Mouse (Mus musculus) adrenal gland, postnatal 36 days (tissue): ENCODE results near the gene Thg1l. TPM values are rescaled to one million over a fixed set of nuclear protein-coding genes. Genes with fewer than 3 reads are reported as not detected.
A peak's percentile ranks its signal among the peaks of the same experiment; 100 is the strongest.

ENCODE experiments used
- DNase-seq, 2 experiments: peaks; one replicate each; pipeline ENCODE4 v3.0.0; 2021; ENCODE audit warnings: mixed read lengths in 1 of 2
- total RNA-seq, 2 experiments: library from RNA; stranded (reverse); gene quantifications; 2 replicates each; pipeline ENCODE4 v1.2.3; 2021

Thg1l gene
- total RNA-seq, 2 experiments from 2014 or later, result 14.6 to 18.2 TPM

DNA sequence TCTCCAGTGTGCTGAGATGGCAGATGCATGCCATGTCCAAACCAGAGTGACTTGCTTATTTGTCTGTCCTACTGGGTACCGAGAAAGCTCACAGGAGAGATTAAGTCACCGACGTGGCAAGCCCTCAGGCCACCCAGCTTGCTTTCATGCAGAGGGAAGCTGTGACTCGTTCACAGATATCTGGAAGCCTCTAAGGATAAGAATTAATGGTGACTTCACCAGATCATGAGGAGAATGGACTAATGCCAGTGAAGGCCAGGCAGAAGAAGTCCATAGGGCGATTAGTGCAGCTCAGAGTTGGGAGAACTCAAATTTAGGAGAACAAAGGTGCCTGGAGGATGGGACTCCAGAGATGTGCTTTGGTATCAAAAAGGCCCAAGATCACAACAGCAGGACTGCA is 27.8 kb downstream of the Thg1l start:
- peak; percentile 18 to 31 for DNase-seq

DNA sequence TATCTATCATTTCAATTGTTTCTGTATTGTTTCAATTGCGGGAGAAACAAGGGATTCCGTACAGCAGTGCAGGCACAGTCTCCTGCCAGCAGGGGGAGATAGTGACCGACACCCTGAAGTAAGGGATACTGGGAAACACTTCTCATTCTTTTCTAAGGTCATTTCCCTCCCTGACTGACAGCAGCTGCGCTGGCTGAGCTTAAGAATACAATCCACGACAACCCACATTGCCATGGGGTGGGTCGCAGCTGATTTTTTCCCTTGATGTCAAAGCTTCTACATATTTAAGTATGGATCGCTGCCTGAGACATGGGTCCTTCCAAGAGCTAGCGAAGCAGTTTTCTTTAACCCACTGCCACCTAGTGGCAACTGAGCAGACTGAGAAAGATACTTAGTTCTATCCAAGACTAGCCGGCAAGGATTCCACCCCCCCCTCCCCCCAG is 28.6 kb downstream of the Thg1l start:
- DNase-seq, result peak; percentile 77 to 82

DNA sequence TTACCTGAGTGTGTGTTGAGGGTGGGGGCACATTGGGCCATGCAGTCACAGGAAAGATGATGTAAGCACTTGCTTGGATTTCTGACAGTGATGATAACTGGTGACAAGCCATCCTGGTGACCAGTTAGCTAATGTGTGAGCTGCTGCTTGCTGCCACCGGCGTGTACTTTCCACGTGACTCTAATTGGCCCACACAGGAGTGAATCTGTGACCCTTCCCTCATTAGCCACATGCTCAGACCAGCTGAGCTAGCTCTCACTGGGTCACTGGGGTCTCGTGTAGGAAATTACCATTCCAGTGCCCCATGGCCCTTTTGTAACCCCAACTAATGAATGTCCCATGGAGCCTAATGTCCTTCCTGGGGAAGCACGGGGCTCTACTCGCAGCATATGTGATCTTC is 29.9 kb downstream of the Thg1l start:
- no peak for DNase-seq

DNA sequence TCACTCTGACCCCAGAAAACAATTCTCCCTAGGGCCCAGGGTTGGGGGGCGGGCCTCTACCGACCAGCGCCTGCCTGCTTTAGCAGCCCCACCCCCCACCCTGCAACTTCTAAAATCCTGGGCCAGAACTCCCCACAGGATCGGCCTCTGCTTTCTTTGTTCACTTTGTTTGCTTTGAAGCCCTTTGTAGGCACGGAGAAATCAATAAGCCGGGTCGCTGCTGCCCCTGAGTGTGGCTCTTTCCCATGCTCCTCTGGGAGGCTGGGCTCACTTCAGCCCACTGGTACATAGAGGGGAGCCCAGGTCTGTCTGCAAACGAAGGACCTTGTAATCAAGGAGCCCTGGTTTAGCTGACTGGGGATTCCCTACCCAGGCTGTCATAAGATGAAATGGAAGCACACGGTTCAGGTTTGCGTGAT is 33.8 kb downstream of the Thg1l start:
- DNase-seq, result no peak

DNA sequence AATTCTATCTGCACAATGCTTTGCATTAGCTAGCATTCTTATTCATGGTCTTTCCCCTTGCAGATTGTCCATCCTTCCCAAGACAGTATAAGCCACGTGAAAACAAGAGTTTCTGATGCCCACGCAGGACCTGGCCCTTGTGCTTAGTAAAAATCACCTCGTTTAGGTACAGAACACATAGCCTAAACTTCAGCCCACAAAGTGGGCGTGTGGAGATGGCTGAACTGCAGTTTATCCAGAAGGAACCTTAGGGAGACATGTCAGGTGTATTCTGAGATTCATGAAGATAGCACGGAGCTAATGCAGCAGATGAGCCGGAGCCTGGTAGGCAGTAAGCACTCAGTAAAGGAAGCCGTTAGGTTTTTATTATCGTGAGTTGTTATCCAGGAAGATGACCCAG is 34.3 kb downstream of the Thg1l start:
- DNase-seq, result no peak

DNA sequence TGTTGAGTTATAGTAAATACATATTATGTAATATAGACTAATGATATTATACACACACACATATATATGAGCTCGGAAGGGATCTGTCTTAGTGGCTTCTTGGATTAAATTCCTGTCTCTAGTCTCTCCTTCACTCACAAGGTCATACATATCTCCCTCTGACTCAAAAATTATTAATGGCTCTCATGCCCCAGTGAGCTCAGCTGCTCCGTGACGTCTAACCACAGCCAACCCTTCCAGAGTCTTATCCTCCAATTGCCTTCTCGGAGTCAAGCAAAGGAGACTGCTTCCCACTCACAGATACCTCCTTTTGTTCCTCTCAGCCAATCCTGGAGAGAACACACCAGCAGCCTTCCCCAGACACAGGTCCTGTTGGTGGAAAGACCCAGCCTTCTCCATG is 36.5 kb downstream of the Thg1l start:
- DNase-seq, result peak; percentile 65 to 71

DNA sequence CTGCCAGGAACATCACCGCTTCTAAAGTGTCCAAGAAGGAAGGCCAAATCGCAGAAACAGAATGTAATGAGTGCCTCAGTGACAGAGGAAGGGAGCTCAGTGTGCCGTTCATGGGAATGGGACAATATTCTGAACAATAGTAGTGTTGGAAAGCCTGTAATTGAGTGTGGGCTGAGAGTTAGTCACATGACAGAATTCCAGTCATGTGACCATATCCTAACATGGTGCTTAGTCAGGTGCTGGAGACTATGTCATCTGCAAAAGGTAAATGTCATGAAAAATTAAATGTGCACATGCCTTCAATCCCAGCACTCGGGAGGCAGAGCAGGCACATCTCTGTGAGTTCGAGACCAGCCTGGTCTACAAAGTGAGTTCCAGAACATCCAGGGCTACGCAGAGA is 37.3 kb downstream of the Thg1l start:
- no peak for DNase-seq

DNA sequence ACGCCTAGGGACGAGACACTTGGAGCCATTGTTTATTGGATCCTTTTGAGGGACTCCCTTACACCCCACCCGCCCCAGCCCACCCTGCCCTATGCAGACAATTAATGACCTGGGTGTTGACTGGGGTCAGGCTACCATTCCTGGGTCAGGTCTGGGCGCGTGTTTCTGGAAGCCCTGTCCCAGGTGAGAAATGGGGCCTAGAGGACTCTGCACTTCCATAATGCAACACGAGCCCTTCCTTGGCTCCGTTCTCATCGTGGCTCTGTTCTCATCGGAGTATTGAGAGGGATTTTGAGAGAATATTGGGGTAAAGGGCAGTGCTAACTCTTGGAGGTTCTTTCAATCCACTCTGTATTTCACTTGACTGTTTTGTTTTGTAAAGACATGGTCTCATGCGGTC is 39.1 kb downstream of the Thg1l start:
- no peak for DNase-seq

DNA sequence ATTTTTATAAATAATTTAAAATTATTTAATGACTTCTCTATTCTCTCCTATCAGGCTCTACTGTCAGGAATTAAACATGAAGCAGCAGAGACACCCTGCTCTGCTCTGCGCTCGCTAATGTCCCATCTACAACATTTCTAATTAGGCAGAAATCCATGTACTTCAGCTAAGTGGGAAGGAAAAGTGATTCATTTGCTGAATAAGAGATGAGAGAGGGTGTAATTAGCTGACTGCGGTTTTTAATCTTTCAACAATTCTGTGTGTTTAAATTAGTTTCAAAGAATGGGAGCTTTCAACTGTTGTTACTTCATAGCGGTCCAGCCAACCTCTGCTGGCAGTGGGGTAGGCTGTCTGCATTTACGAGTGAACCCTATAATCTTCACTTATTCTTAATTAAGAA is 44.6 kb downstream of the Thg1l start:
- no peak for DNase-seq

DNA sequence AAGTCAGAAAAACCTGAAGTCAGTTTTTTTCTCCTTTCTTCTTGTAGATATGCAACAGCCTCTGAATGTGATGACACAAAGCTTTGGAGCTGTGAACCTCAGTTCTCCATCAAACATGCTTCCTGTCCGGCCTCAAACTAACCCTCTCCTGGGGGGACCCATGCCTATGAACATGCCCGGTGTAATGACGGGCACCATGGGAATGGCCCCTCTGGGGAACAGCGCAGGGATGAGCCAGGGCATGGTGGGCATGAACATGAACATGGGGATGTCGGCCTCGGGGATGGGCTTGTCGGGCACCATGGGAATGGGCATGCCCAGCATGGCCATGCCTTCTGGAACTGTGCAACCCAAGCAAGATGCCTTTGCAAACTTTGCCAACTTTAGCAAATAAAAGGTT is 46.4 kb downstream of the Thg1l start:
- no peak for DNase-seq

DNA sequence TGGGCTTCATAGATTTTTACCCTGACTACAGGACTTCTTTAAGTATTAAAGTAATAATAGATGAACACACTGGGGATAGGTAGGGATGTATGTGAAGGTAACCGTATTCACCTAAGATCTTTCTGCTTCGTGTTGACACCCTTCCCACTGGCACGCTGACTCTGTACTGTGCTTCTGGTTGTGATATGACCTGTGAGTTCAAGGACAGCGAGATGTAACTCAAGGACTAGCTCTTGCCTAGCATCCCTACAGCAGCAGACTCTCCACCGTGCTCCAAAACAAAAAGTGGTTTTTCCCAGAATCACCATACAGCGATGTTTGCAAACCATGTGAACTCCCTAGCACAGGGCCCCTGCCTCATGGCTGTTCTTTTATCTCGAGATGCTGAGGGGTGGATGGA is 47.2 kb downstream of the Thg1l start:
- DNase-seq, result no peak

DNA sequence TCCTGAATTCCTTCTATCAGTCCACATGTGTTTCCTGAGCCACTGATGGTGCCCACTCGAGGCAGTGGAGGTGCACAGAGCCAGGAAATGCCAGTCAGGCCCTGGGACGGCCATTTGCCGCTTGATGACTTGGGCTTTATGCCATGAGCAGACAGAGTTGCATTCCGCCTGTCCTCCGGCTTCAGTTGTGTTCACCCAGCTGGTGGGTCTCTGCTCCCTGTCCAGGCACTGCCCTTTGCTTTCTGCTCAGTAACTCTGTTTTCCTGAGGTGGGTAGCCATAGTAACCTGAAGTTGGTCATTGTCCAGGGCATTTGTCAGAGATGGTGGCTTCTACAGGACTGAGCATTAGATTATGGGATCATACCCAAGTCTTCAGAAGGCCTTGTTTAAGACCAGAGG is 48.0 kb downstream of the Thg1l start:
- no peak for DNase-seq

DNA sequence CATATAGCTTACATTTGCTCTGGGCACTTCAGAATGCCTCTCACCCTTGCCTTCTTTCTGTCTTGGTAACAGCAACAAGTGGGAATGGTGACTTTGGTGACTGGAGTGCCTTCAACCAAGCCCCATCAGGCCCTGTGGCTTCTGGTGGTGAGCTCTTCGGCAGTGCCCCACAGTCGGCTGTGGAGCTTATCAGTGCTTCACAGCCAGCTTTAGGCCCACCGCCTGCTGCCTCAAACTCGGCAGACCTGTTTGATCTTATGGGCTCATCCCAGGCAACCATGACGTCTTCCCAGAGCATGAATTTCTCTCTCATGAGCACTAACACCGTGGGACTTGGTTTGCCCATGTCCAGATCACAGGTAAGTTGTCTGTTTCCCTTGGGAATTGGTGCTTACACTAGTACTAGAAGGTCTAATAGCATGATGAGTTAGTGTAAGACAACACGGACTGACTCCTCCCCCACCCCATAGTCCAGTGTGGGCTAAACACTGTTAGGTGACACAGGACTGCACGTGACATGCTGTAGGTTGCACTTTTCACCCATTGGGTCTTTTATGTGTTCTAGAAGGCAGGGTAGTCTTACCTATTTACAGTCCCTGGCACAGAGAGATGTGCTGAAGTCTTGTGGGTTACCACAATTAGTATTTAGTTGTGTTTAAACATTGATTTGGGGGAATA is 49.0 kb downstream of the Thg1l start:
- no peak for DNase-seq

DNA sequence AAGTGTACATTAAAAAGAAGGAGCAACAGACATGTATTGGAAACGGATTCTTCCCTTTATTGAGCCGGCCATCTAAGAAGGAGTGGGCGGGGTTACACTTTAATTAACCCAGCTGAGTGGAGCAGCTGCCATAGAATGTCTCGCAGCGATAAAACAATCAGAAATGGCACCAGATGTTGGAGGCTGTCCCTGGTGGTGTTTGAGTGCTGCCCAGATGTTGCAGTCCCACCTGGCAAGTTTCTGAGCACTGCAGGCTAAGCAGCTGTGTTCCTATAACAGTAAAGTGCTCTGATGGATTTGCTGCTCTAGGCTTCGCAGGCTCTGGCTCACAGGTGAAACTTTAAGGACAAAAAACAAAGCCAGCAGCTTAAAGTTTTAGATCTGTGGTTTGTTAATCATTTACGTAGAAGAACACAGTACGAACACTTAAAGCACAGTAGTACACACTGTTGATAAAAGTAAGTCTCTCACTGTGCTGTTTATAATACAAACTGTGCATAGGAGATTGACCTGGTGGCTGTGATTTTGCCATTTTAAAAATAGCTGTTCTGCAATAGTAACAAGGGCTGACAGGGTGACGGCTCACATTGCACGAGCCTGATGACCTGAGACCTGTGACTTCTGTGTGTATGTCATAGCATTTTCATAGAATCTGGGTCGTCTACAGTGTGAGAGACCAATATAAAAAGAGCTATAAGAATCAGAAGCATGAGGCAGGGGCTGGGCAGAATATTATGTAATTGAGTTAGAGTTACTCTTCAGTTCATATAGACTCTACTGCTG is 54.9 kb downstream of the Thg1l start:
- DNase-seq, result no peak

DNA sequence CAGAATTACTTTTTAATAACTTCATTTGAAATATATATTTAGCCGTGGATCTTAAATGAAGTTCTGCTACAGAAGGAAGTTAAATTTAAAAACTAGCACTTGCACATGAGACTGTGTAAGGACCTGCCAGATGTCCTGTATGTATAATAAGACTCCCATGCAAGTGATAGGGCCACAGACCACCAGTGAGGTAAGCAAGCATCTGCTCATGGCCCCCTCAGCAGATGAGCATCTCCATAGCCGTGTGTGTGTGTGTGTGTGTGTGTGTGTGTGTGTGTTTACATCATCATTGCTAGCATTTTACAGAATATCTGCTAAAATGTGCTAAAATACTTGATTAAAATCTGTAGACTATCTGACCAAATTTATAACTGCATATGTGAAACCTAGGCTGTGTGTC is 57.9 kb downstream of the Thg1l start:
- DNase-seq, result no peak

Other genes with a start within 250 kb of the Thg1l start
- 10 to 100 TPM; 74.1 to 92.9 TPM for gene Clint1, start 103.4 kb downstream of the Thg1l start, total RNA-seq
- 10 to 100 TPM; 12.8 to 16.7 TPM for gene Lsm11, start 10.6 kb downstream of the Thg1l start, total RNA-seq
- under 1 TPM in 1 of 2 experiments, not detected in 1; 0.36 TPM for gene Sox30, start 24.8 kb upstream of the Thg1l start, total RNA-seq
- 1 to 10 TPM; 1.4 to 1.7 TPM for gene Gm12166, start 96.8 kb upstream of the Thg1l start, total RNA-seq
- 1 to 10 TPM; 5.7 to 5.8 TPM for gene Adam19, start 100.5 kb upstream of the Thg1l start, total RNA-seq
- not detected for gene Nipal4, start 211.0 kb upstream of the Thg1l start, total RNA-seq